Mouse (Mus musculus): ENCODE results near the gene Gatad2b.
"Not testable (repeated sequence)": the region's sequence is repeated elsewhere in the genome, so short reads cannot be mapped to it uniquely, and the experiment has no call there.

Gene Gatad2b

GRCm38 (mm10) chr3:90314241-90314640, 21.3 kb downstream of the Gatad2b start:
- no peak for DNase-seq

GRCm38 (mm10) chr3:90322289-90322688, 29.3 kb downstream of the Gatad2b start:
- DNase-seq: no peak

- DNase-seq: peak; percentile 12 to 41
Observed at GRCm38 (mm10) chr3:90323119-90323518, 30.1 kb downstream of the Gatad2b start.

GRCm38 (mm10) chr3:90332485-90332884, 39.5 kb downstream of the Gatad2b start:
- no peak for DNase-seq

GRCm38 (mm10) chr3:90335517-90335916, 42.5 kb downstream of the Gatad2b start:
- no peak for DNase-seq

GRCm38 (mm10) chr3:90338190-90338589, 45.2 kb downstream of the Gatad2b start:
- DNase-seq: no peak

- no peak for DNase-seq
Observed at GRCm38 (mm10) chr3:90340177-90340576, 47.2 kb downstream of the Gatad2b start.

- DNase-seq: not testable (repeated sequence)
Observed at GRCm38 (mm10) chr3:90342853-90343252, 49.9 kb downstream of the Gatad2b start.

GRCm38 (mm10) chr3:90347847-90348246, 54.9 kb downstream of the Gatad2b start:
- no peak for DNase-seq

GRCm38 (mm10) chr3:90357959-90358358, 65.0 kb downstream of the Gatad2b start:
- no peak for DNase-seq

- no peak for DNase-seq
Observed at GRCm38 (mm10) chr3:90359230-90359629, 66.3 kb downstream of the Gatad2b start.

- no peak for DNase-seq
Observed at GRCm38 (mm10) chr3:90361476-90361875, 68.5 kb downstream of the Gatad2b start.

GRCm38 (mm10) chr3:90362346-90362745, 69.4 kb downstream of the Gatad2b start:
- DNase-seq: no peak

GRCm38 (mm10) chr3:90367001-90367632, 74.1 kb downstream of the Gatad2b start:
- no peak for DNase-seq

GRCm38 (mm10) chr3:90369041-90369440, 76.1 kb downstream of the Gatad2b start:
- no peak for DNase-seq

- DNase-seq: no peak
Observed at GRCm38 (mm10) chr3:90371857-90372256, 78.9 kb downstream of the Gatad2b start.

- no peak for DNase-seq
Observed at GRCm38 (mm10) chr3:90372817-90373216, 79.8 kb downstream of the Gatad2b start.

- peak in 1 of 2 experiments; percentile 80 for DNase-seq
Observed at GRCm38 (mm10) chr3:90373432-90374028, 80.6 kb downstream of the Gatad2b start.

GRCm38 (mm10) chr3:90374368-90374767, 81.4 kb downstream of the Gatad2b start:
- no peak for DNase-seq

GRCm38 (mm10) chr3:90375562-90376246, 82.7 kb downstream of the Gatad2b start:
- no peak for DNase-seq

- DNase-seq: no peak
Observed at GRCm38 (mm10) chr3:90376247-90376585, 83.2 kb downstream of the Gatad2b start.

- DNase-seq: no peak
Observed at GRCm38 (mm10) chr3:90378496-90378895, 85.5 kb downstream of the Gatad2b start.

- no peak for DNase-seq
Observed at GRCm38 (mm10) chr3:90381727-90382126, 88.7 kb downstream of the Gatad2b start.

GRCm38 (mm10) chr3:90383690-90384089, 90.7 kb downstream of the Gatad2b start:
- peak; percentile 22 to 33 for DNase-seq
